Mouse (Mus musculus): ENCODE results near the gene Ece2. TPM values are rescaled to one million over a fixed set of nuclear protein-coding genes. Genes with fewer than 3 reads are reported as not detected.

The Ece2 gene
- total RNA-seq (2023) = 0.76 TPM in 1 of 4 replicates, not detected in the others

GRCm38 (mm10) chr16:20629731-20630634 lies at the start of gene Ece2:
Gene Ece2, plus strand, starts transcription at chr16:20629828.

GRCm38 (mm10) chr16:20589366-20589938 lies 40.2 kb upstream of the Ece2 start, which contains the start of gene Vwa5b2:
Gene Vwa5b2, plus strand, starts transcription at chr16:20589471.

GRCm38 (mm10) chr16:20611357-20612227 lies 18.0 kb upstream of the Ece2 start, which contains the start of the genes Eef1akmt4, Gm49333 and Alg3:
Gene Eef1akmt4, plus strand, starts transcription at chr16:20611593.
Gene Gm49333, plus strand, starts transcription at chr16:20611610.
Gene Alg3, minus strand, starts transcription at chr16:20611735.

GRCm38 (mm10) chr16:20621191-20621990 lies 8.2 kb upstream of the Ece2 start, which contains the start of gene Camk2n2:
Gene Camk2n2, minus strand, starts transcription at chr16:20621287.

GRCm38 (mm10) chr16:20651076-20651946 lies 21.7 kb downstream of the Ece2 start, which contains the start of gene Psmd2:
Gene Psmd2, plus strand, starts transcription at chr16:20651652.

GRCm38 (mm10) chr16:20668013-20668412 lies 38.4 kb downstream of the Ece2 start, which contains the start of gene Eif4g1:
Gene Eif4g1, plus strand, starts transcription at chr16:20668313.

GRCm38 (mm10) chr16:20693111-20693701 lies 63.6 kb downstream of the Ece2 start, which contains the start of gene Fam131a:
Gene Fam131a, plus strand, starts transcription at chr16:20693241.

Other genes with a start within 250 kb of the Ece2 start
- gene Abcc5, start 203.4 kb upstream of the Ece2 start, total RNA-seq (2023) = 23.8 to 28.1 TPM (median 25.8 TPM) in 4 replicates
- 42.8 to 52.1 TPM (median 47.2 TPM) in 4 replicates for gene Eif2b5, start 131.0 kb upstream of the Ece2 start, total RNA-seq (2023)
- 41.5 to 43.6 TPM (median 42.6 TPM) in 4 replicates for gene Dvl3, start 112.8 kb upstream of the Ece2 start, total RNA-seq (2023)
- 160 to 184 TPM (median 175 TPM) in 4 replicates for gene Ap2m1, start 94.3 kb upstream of the Ece2 start, total RNA-seq (2023)
- 90.6 to 104 TPM (median 98.3 TPM) in 4 replicates for gene Abcf3, start 81.3 kb upstream of the Ece2 start, total RNA-seq (2023)
- 0.49 to 0.88 TPM in 2 of 4 replicates, not detected in the others for gene Vwa5b2, start 40.4 kb upstream of the Ece2 start, total RNA-seq (2023)
- gene Eef1akmt4, start 18.2 kb upstream of the Ece2 start, total RNA-seq (2023) = 3.9 to 5.7 TPM (median 4.5 TPM) in 4 replicates
- gene Gm49333, start 18.2 kb upstream of the Ece2 start, total RNA-seq (2023) = not detected in 4 replicates
- 9.5 to 14.5 TPM (median 12.0 TPM) in 4 replicates for gene Alg3, start 18.1 kb upstream of the Ece2 start, total RNA-seq (2023)
- not detected in 4 replicates for gene Camk2n2, start 8.5 kb upstream of the Ece2 start, total RNA-seq (2023)
- gene Psmd2, start 21.8 kb downstream of the Ece2 start, total RNA-seq (2023) = 103 to 114 TPM (median 106 TPM) in 4 replicates
- gene Eif4g1, start 38.5 kb downstream of the Ece2 start, total RNA-seq (2023) = 317 to 345 TPM (median 335 TPM) in 4 replicates
- 0.41 to 0.91 TPM (median 0.43 TPM) in 3 of 4 replicates, not detected in the other for gene Fam131a, start 63.4 kb downstream of the Ece2 start, total RNA-seq (2023)
- 17.3 to 22.7 TPM (median 19.5 TPM) in 4 replicates for gene Polr2h, start 87.8 kb downstream of the Ece2 start, total RNA-seq (2023)
- 2.5 to 4.1 TPM (median 3.2 TPM) in 4 replicates for gene Clcn2, start 87.9 kb downstream of the Ece2 start, total RNA-seq (2023)
- not detected in 4 replicates for gene Chrd, start 103.3 kb downstream of the Ece2 start, total RNA-seq (2023)
- gene Thpo, start 104.7 kb downstream of the Ece2 start, total RNA-seq (2023) = not detected in 4 replicates